Mouse (Mus musculus) liver, adult (tissue): ENCODE measurements around the gene Ranbp1.

Experiments used
- GATA4 ChIP-seq: IDR thresholded peaks from 2 replicates; pipeline ENCODE4 v1.6.1; 2014; ENCODE audit warnings: mild to moderate bottlenecking, low read length; ENCODE audit not compliant: insufficient replicate concordance

Gene Ranbp1

DNA sequence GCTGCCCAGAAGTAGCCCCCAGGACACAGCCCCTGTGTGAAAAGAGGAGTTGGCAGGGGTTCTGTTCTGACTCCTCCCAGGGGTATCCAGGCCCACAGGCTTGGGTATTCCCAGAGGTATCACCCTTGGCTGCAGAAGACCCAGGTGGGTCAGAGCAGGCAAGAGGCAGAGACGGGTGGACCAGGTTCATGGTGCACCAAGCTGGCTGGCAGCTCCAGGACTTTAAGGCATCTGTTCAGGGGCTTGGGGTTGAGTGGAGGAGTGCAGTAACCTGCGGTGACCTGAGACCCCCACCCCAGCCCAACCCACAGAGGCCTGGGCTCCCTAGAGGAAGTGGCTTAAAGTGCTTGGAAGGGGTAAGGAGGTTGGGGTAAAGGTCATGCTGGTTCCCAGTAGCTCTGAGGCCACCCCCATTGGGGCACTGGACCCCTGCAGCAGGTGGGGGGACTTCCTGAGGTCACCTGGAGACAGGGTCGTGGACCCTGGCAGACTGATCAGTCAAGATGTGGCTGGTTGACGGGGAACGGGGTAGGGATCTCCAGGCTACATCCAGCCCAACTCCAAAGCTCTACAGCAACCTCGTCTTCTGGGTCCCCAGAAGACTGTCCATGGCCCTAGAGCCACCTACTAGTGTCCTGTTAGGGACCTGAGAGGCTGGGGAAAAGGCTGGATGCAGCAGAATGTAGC lies 27.5 kb downstream of the Ranbp1 start:
- TF ChIP-seq GATA4 = no peak

DNA sequence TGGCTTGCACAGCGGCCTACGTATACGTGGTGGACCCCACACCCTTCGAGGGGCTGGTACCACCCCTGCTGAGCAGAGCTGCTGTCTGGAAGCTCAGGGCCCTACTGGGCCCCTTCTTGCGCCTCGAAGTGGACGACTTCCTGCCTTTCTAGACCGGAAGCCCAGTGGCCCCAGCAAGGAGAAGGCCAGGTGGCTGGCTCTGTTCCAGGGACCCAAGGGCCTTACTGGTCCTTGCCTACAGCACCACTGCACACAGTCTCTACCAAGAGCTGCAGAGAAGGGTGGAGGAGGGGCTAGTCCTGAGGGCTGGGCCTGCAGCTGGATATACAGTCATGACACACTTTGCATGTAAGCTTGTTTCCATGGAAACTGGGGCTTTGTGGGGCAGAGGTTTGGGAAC lies 28.5 kb downstream of the Ranbp1 start:
- TF ChIP-seq GATA4 = no peak

DNA sequence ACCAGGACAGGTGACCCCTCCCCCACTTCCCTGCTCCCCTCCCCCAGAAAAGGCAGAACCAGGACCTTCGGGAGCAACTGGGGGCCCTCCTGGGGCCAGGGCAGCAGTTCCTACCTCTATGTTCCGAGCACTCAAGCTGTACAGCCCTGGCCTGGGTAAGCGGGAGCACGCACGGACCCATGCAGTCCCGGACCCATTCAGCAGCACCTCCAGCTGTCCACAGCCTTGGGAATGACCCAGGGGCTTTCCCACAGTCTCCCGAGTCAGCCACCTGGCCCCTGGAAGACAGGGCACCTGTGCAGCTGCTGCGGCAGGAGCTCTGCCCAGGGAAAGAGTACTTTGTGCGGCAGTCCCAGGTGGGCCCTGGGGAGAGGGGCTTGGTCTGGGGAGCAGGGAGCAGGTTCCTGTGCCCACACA lies 29.9 kb downstream of the Ranbp1 start:
- TF ChIP-seq GATA4 = no peak

DNA sequence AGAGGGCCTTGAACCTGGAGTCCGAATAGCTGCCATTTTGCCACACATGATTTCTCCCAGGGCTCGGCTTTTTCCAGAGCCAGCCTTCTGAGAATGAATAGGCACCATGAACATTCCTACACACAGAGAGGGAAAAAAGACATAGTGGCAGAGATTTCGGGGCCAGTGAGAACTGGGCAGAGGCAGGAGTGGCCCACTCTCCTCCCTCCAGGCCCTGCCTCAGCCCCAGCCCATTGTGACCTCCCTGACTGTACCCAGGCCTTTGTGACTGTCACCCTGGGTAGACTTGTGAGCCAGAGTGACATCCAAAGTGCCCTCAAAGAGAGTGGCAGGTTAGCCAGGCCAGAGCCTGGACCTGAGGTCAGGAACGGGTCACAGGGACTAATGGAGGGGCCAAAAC lies 31.0 kb downstream of the Ranbp1 start, which contains the start of gene Ccdc188:
Gene Ccdc188 (plus strand): TSS at position 301 of the 400 bp plus-strand sequence.
- TF ChIP-seq GATA4 = no peak

DNA sequence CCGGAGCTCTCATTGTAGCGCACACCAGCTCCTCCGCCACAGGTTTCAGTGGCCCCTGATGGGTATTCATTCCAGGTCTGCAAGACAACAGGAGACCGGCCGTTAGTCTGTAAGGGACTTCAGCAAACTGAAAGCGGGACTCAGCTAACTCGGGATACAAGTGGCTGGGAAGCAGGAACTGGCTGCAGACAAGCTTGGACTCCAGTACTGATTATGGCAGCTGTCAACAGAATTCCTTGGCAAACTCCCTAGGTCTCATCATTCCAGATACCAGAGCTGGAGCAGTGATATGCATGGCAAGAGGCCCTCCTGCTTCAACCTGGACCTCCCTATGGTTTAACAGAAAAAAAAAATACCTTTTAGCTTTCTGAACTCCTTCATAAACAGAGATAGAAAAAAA lies 33.7 kb downstream of the Ranbp1 start:
- no peak for TF ChIP-seq GATA4

DNA sequence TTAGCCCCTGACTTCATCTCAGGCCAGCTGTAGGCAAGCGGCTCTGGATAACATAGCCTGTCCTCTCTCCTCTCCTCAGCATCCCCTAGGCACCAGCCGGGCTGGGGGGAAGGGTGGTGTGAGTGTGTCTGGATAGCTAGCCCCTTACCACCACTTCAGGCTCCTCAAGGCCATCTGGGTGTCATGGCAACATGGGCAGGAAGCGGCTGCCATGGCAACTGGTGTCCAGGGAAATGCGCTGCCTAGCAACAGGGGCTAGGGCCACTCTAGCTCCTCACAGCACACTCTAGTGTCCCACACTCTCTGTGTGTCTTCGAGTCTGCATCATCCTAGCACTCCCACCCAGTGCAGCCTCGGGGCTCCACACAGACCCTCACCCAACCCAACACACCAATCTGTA lies 34.8 kb downstream of the Ranbp1 start:
- no peak for TF ChIP-seq GATA4

DNA sequence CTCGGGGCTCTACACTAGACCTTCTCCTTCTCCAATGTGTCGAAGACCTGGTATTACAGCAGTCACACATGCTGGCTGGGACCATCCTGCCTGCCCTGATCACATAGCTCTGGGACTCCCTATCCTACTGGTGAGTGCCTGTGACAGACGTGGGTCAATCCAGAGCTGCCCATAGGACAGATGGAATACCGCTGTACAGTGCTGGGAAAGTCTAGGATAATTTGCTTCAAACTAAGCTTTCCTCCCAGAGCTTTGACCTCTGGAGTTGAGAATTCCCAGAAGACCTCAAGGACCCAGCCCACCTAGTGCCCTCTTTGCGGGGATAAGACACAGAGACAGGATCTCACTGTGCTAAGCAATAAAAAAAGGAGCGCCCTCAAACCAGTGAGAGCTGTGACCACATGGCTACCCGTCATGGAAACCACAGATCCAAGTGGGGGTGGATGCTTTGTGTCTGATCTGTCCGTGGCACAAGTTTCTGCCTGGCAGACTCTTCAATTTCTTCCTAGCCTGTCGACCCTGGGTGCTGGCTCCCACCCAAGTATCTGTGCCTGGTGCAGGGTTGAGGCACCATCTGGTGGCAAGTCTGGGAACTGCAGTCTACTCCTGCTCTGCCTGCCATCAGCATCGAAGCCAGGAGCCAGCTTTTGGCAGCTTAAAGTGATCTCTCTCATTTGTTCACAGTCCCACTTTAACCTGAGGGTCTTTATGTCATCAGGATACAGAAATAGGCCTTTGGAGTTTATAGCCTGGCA lies 36.9 kb downstream of the Ranbp1 start:
- no peak for TF ChIP-seq GATA4

DNA sequence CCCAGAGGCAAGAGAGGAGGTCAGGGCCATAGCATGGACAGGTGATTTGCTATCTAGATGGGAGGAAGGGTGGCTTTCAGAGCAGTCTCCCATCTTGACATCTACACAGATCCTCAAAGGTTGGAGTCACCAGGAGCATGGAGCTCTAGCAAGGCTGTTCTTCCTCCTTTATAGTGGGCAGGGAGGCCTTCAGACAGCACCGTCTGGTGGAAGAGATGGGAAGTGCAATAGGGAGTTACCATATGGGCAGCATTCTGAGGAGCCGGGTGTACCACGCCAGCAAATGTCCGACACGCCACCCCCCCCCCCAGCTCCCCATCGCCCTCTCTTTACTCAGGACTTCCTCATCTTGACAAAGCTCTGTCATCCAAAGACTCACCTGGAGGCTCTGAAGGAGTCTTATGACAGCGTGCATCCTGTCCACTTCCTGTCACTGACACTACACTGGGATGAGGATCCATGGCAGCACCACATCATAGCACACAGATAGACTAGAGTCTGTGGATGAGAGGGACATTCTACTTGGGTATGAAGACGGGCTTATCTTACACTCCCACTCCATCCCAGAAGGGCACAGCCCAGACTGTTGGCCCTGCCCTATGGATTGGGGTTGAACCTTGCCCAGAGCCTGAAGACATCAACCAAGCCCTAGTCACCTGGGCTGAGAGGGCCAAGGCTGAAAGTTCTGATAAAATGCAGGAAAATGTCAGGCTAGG lies 37.7 kb downstream of the Ranbp1 start:
- no peak for TF ChIP-seq GATA4

DNA sequence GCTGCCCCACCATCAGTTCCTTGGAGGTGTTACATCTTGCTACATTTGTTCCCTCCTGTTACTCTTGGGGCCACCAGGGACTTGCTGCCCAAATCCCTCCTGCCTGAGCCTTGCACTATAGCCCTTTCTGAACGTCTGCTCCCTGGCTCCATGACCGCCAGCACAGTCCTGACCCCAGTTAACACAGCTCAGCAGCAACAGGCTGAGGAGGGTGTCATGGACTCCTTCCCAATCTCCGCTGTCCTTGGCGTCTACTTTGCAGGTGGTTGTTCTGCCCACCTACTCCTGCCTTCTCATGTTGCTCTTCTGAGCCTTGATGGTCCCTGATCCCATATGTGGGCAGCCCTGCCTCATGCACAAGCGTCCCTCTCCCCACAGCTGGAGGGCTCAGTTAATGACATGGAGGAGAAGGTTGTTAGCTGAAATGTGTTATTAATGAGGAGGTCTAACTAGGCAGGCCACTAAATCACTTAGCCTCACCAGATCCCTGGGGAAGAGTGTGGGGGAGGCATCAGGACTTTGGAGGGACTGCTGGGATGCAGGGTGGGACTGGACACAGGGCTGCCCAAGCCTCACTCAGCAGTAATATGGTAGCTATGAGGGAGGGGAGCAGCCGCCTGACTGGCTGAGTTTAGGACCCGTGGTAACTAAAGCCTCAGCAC lies 45.0 kb downstream of the Ranbp1 start:
- no peak for TF ChIP-seq GATA4

DNA sequence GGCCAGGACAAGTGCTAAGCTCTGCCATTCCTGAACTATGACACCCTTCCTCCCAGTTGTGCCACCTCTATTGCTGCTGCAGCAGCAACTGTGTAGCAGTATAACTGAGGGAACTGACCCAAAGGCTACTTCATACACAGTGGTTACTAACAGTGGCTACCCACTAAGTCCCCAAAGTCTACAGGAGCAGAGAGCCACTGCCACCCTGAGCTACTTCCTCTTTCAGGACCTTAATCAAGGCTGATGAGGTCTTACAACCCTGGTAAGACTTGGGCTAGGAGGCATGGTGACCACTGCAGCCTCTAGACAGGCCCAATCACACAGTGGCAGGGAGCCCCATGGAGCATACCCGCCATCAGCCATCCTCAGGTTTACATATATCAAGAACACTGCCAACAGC lies 46.5 kb downstream of the Ranbp1 start:
- no peak for TF ChIP-seq GATA4

DNA sequence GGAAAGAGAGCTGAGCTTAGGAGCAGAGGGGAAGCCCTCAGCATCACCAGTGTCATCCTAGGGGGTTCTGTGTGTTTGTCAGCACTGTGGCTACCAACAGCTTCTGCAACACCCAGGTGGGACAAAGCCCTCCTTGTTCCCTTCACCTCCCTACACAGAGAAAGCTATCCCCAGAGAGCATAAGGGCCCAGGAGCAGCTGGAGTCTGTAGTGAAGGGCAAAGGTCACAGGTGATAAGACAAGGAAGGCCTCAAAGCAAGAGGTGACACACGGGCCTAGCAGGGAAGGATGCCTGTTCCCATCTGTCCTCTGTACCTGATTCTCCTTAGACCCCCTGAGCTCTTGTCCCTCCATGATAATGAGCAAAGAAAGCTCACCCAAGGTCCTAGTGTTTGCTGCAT lies 46.9 kb downstream of the Ranbp1 start:
- TF ChIP-seq GATA4 = no peak

DNA sequence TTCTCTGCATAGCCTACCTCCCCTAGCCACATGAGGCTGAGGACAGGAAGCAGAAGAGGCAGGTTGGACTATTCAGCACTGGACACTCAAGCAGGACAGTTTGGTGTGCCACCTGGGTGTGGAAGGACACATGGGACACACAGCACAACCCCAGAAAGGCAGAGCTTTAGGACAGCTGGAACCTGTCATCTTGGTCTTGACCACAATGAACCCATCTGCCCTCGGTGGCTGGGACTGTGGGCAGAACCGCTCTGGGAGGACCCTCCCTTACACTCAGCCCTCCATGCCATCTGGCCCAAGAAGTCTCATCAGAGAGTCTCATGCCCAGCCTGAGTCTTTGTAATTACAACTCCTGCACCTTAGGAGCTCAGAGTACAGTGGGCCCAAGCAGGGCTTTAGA lies 48.5 kb downstream of the Ranbp1 start:
- no peak for TF ChIP-seq GATA4

DNA sequence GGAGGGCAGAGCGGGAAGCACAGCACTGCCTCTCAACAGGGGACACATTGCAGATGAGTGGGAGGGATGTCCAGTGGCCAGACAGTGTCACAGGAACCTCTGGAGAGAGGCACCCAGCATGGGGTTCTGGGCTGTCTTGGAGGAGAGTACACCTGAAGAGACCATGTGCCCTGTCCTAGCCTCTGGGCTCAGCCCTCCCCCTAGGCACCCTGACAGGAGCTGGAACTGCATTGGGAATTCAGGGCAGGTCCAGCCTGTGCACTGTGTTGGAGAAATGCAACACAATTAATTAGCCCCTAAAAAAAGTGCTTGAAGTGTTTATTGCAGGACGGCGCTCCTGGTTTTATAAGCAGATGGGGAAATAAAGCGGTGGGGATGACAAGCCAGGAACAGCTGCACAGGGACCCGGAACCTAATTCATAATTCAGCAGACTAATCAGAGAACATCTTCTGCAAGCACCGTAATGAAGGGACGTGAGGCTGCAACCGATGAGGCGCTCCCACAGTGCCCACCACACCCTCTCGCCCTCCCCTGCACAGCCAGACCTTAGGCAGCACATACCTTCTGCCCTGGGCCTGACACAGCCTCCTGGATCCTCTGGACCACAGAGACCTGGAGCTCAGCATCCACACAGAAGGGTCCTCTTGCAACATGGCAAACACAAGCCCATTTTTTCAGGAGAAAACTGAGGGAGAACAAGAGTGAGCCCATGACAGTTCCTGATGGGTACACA lies 50.0 kb downstream of the Ranbp1 start:
- no peak for TF ChIP-seq GATA4

DNA sequence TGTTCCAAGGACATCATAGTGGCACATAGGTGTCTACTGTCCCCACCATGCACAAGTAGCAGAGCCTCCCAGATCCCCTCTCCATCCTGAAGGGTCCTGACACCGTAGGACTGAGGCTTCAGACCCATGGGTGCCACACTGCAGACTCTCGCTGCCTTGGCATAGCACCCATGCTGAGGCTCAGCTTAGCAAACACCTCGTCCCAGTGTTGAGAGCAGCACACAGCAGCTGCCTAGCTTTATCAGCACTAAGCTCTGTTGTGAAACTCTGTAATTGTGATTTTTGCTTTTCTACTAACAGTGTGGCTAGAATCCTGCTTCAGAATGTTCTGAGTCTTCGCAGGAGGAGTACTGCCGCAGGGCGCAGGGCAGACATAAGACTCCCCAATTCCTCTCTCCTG lies 50.7 kb downstream of the Ranbp1 start:
- TF ChIP-seq GATA4 = no peak

DNA sequence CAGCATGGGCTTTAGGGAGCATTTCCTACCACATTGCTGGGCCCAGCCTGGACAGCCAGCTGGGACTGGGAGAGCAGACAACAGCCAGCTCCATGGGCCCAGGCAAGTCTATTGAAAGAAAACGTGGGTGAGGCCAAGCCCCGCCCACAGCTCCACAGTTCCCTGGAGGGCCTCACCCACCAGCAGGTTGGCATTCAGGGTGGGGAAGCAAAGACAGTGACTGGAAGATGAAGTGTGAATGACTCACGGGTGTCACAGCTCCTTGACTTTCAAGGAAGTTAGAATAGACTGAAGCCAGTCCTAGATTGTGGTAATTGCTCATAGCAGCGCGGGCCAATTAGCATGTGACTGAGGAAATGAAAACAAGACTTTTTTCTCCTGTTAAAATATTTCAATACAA lies 53.5 kb downstream of the Ranbp1 start:
- TF ChIP-seq GATA4 = no peak

DNA sequence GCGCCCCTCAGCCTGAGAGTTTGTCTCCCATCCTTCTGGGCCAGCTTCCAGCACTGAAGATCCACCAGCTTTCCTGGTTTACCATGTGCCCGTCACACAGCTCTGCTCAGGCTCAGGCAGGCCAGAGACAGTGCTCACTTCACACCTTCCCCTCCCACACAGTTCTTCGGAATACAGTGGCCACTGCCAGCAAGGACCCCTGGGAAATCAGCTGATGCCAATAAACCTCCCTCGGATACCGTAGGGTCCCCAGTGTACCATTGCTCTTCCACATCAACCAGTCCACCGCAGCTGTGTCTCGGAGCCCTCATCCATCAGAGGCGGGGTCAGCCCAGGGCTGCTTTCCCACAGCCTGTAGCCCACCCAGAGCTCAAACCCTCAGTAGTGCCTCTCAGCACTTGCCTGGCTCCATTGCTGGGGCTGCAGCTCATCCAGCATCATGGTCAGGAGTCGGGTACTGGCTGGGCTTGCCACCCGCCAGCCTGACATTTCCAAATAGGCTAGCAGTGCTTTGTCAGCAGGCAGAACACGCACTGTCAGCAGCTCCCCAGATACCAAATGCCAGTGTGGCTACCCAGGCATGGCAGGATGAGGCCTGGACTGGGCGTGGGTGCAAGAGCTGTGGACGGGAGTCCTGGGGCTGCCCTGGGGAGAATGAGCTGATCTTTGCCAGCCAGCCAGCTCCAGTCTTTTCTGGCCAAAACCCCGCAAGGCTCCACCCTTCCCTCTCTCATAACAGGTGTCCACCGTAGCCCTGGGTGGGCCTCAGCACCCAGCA lies 54.1 kb downstream of the Ranbp1 start:
- TF ChIP-seq GATA4 = no peak
